Mouse (Mus musculus) liver, embryonic 16.5 days (tissue): ENCODE data around the gene Krt27. TPM values are rescaled to one million over a fixed set of nuclear protein-coding genes. Genes with fewer than 3 reads are reported as not detected.

ENCODE experiments used
- ATAC-seq: fragments of 200-750 bp; cut with Nextera tagmentation; 2 replicates; pipeline ENCODE4 v1.8.0; 2017; ENCODE audit warnings: low read depth, mild to moderate bottlenecking, moderate number of reproducible peaks, moderate library complexity
- H3K27ac ChIP-seq: fragments of 300-500 bp; sonication (generic); 2 replicates; pipeline ENCODE4 v1.5.1; 2014; ENCODE audit warnings: mild to moderate bottlenecking, low read length
- H3K27me3 ChIP-seq: fragments of 300-500 bp; sonication (generic); 2 replicates; pipeline ENCODE4 v1.6.1; 2014; ENCODE audit warnings: low read depth, low read length, mixed read lengths; ENCODE audit not compliant: control insufficient read depth, insufficient read depth
- H3K36me3 ChIP-seq: fragments of 300-500 bp; sonication (generic); 2 replicates; pipeline ENCODE4 v1.6.1; 2014; ENCODE audit warnings: mild to moderate bottlenecking; ENCODE audit not compliant: control insufficient read depth, insufficient read depth
- H3K4me1 ChIP-seq: fragments of 300-500 bp; sonication (generic); 2 replicates; pipeline ENCODE4 v1.6.1; 2014; ENCODE audit warnings: low read depth, low read length, mixed read lengths; ENCODE audit not compliant: control insufficient read depth
- H3K4me2 ChIP-seq: fragments of 300-500 bp; sonication (generic); 2 replicates; pipeline ENCODE4 v1.6.1; 2014; ENCODE audit warnings: low read depth, low read length, mixed read lengths
- H3K4me3 ChIP-seq: fragments of 300-500 bp; sonication (generic); 2 replicates; pipeline ENCODE4 v1.5.1; 2014; ENCODE audit warnings: low read depth, mild to moderate bottlenecking, low read length
- H3K9ac ChIP-seq: fragments of 300-500 bp; sonication (generic); 2 replicates; pipeline ENCODE4 v1.6.1; 2014; ENCODE audit warnings: low read depth, low read length
- H3K9me3 ChIP-seq: fragments of 300-500 bp; sonication (generic); replicated peaks from 2 replicates; pipeline ENCODE4 v1.6.1; 2016; ENCODE audit warnings: low read length; ENCODE audit not compliant: control insufficient read depth
- WGBS: fragments of 180-500 bp; shearing (Covaris S2); extraction: QIAGEN DNeasy Blood & Tissue Kit; methylation state at CpG from one replicate; pipeline ENCODE4 v1.1.7; 2014; ENCODE audit not compliant: insufficient replicate concordance; 5-methylcytosine and 5-hydroxymethylcytosine counted together
- polyA plus RNA-seq: library from polyadenylated mRNA; unstranded; fragments of >200 nt; fragmentation: Nextera tagmentation; extraction: Ambion mirVana; gene quantifications from 2 replicates; pipeline ENCODE4 v1.2.1, GENCODE M21; 2015

Gene Krt27
- polyA plus RNA-seq, 1 experiment from 2014 or later: not detected

GRCm38 (mm10) chr11:99314594-99314993, 36.3 kb downstream of the Krt27 start:
- no peaks in the 10 kb centered on the region for H3K27me3 ChIP-seq
- H3K4me2 ChIP-seq: no peak overlapping the region
- no peaks in the 10 kb centered on the region for H3K9me3 ChIP-seq
- 60% methylated on average over 2 of the region's 2 CpGs for WGBS
- H3K9ac ChIP-seq: no peak overlapping the region
- no peak overlapping the region for H3K27ac ChIP-seq
- no peaks in the 10 kb centered on the region for H3K4me1 ChIP-seq
- H3K36me3 ChIP-seq: no peaks in the 10 kb centered on the region
- peak; percentile 83 for ATAC-seq
- H3K4me3 ChIP-seq: no peak overlapping the region

- no peaks in the 10 kb centered on the region for H3K27me3 ChIP-seq
- H3K4me1 ChIP-seq: no peaks in the 10 kb centered on the region
- no peak overlapping the region for H3K27ac ChIP-seq
- 59% methylated on average over 1 of the region's 1 CpGs for WGBS
- H3K36me3 ChIP-seq: no peaks in the 10 kb centered on the region
- no peaks in the 10 kb centered on the region for H3K9me3 ChIP-seq
- no peak overlapping the region for H3K4me2 ChIP-seq
- H3K9ac ChIP-seq: no peak overlapping the region
- no peak overlapping the region for H3K4me3 ChIP-seq
- ATAC-seq: no peak
Observed at GRCm38 (mm10) chr11:99310882-99311281, 40.0 kb downstream of the Krt27 start.

- 15% methylated on average over 2 of the region's 2 CpGs for WGBS
- no peaks in the 10 kb centered on the region for H3K9me3 ChIP-seq
- no peaks in the 10 kb centered on the region for H3K27me3 ChIP-seq
- no peak overlapping the region for H3K27ac ChIP-seq
- no peak overlapping the region for H3K9ac ChIP-seq
- H3K4me3 ChIP-seq: no peak overlapping the region
- no peaks in the 10 kb centered on the region for H3K36me3 ChIP-seq
- H3K4me1 ChIP-seq: no peaks in the 10 kb centered on the region
- ATAC-seq: no peak
- no peak overlapping the region for H3K4me2 ChIP-seq
Observed at GRCm38 (mm10) chr11:99307579-99307978, 43.3 kb downstream of the Krt27 start.

Other genes starting within 250 kb of the Krt27 start
- gene Ccr7, start 196.0 kb downstream of the Krt27 start, polyA plus RNA-seq: 0.25 and 0.32 TPM in 2 replicates
- 62.3 and 66.5 TPM in 2 replicates for gene Smarce1, start 120.1 kb downstream of the Krt27 start, polyA plus RNA-seq
- gene Krt222, start 107.0 kb downstream of the Krt27 start, polyA plus RNA-seq: 0.13 and 0.31 TPM in 2 replicates
- gene Krt24, start 65.8 kb downstream of the Krt27 start, polyA plus RNA-seq: not detected in 2 replicates
- not detected in 2 replicates for gene Krt25, start 28.2 kb downstream of the Krt27 start, polyA plus RNA-seq
- gene Krt26, start 13.1 kb downstream of the Krt27 start, polyA plus RNA-seq: not detected in 2 replicates
- 0.06 TPM in 1 of 2 replicates, not detected in the other for gene Krt28, start 23.8 kb upstream of the Krt27 start, polyA plus RNA-seq
- 2.9 and 3.0 TPM in 2 replicates for gene Krt10, start 38.3 kb upstream of the Krt27 start, polyA plus RNA-seq
- 0.05 TPM in 1 of 2 replicates, not detected in the other for gene Krt12, start 71.2 kb upstream of the Krt27 start, polyA plus RNA-seq
- gene Krt20, start 87.0 kb upstream of the Krt27 start, polyA plus RNA-seq: 33.8 and 34.8 TPM in 2 replicates
- 1.4 and 1.5 TPM in 2 replicates for gene Krt23, start 142.0 kb upstream of the Krt27 start, polyA plus RNA-seq
- not detected in 2 replicates for gene Krt39, start 170.2 kb upstream of the Krt27 start, polyA plus RNA-seq
- not detected in 2 replicates for gene Krt40, start 192.1 kb upstream of the Krt27 start, polyA plus RNA-seq
- not detected in 2 replicates for gene Krtap3-3, start 199.8 kb upstream of the Krt27 start, polyA plus RNA-seq
- gene Krtap3-2, start 205.7 kb upstream of the Krt27 start, polyA plus RNA-seq: not detected in 2 replicates
- gene Gm11939, start 208.4 kb upstream of the Krt27 start, polyA plus RNA-seq: not detected in 2 replicates
- not detected in 2 replicates for gene Krtap3-1, start 215.5 kb upstream of the Krt27 start, polyA plus RNA-seq
- gene Krtap1-5, start 229.9 kb upstream of the Krt27 start, polyA plus RNA-seq: not detected in 2 replicates
- gene Krtap1-4, start 232.6 kb upstream of the Krt27 start, polyA plus RNA-seq: not detected in 2 replicates
- gene Krtap1-3, start 240.2 kb upstream of the Krt27 start, polyA plus RNA-seq: not detected in 2 replicates
- not detected in 2 replicates for gene Krtap9-3, start 247.0 kb upstream of the Krt27 start, polyA plus RNA-seq